Mouse (Mus musculus) effector memory CD4-positive, alpha-beta T cell, adult 5 months (primary cell): Measurements from ENCODE around the gene Zfp292. TPM values are rescaled to one million over a fixed set of nuclear protein-coding genes. Genes with fewer than 3 reads are reported as not detected.

Experiments
- polyA plus RNA-seq: library from polyadenylated mRNA; unstranded; fragments of 100-300 nt; shearing (Covaris generic); gene quantifications from one replicate; pipeline ENCODE4 v1.2.1, GENCODE M21; 2017

Gene Zfp292
- 39.7 TPM for polyA plus RNA-seq

GRCm38 (mm10) chr4:34882818-34883217, at the start of gene Zfp292:
Gene Zfp292 (minus strand): TSS chr4:34882960.

GRCm38 (mm10) chr4:34893479-34893878, 10.7 kb upstream of the Zfp292 start, which contains the start of gene Cga:
Gene Cga (plus strand): TSS chr4:34893779.

GRCm38 (mm10) chr4:34777677-34778527, 104.9 kb downstream of the Zfp292 start, which contains the start of gene Smim8:
Gene Smim8 (minus strand): TSS chr4:34778423.

GRCm38 (mm10) chr4:34756163-34756562, 126.6 kb downstream of the Zfp292 start, which contains the start of gene Gm136:
Gene Gm136 (minus strand): TSS chr4:34756263.

Other genes with a start within 250 kb of the Zfp292 start
- 9.6 TPM for gene Slc35a1, start 195.5 kb downstream of the Zfp292 start, polyA plus RNA-seq
- not detected for gene Cfap206, start 152.8 kb downstream of the Zfp292 start, polyA plus RNA-seq
- not detected for gene Gm136, start 126.7 kb downstream of the Zfp292 start, polyA plus RNA-seq
- gene Smim8, start 104.5 kb downstream of the Zfp292 start, polyA plus RNA-seq = 25.8 TPM
- gene Cga, start 10.8 kb upstream of the Zfp292 start, polyA plus RNA-seq = not detected